Mouse (Mus musculus): ENCODE results near the gene Pigl.

- TF ChIP-seq TCF12 (IDR thresholded peaks at IDR 0.05; ENCODE audit: insufficient read depth, poor library complexity, severe bottlenecking) (no peak), MYOD1 (IDR thresholded peaks at IDR 0.05; ENCODE audit: control insufficient read depth in 1 of 3, insufficient read length in 2 of 3, low read depth in 2 of 3) (no peak), USF1 (IDR thresholded peaks at IDR 0.05; ENCODE audit: low read depth) (no peak), POLR2A (IDR thresholded peaks at IDR 0.05; ENCODE audit: insufficient read length, low read depth) (no peak), POLR2AphosphoS2 (IDR thresholded peaks at IDR 0.05; ENCODE audit: insufficient read length, low read depth) (no peak), E2F4 (IDR thresholded peaks at IDR 0.05; ENCODE audit: insufficient read depth) (no peak), MAX (IDR thresholded peaks at IDR 0.05; ENCODE audit: low read depth) (no peak)
Measured at GRCm38 (mm10) chr11:62557205-62557604, 98.9 kb downstream of the Pigl start.

All from myocyte (in vitro differentiated cells).